17 mouse cellular contexts compared by ENCODE assay signal in the genomic region with DNA sequence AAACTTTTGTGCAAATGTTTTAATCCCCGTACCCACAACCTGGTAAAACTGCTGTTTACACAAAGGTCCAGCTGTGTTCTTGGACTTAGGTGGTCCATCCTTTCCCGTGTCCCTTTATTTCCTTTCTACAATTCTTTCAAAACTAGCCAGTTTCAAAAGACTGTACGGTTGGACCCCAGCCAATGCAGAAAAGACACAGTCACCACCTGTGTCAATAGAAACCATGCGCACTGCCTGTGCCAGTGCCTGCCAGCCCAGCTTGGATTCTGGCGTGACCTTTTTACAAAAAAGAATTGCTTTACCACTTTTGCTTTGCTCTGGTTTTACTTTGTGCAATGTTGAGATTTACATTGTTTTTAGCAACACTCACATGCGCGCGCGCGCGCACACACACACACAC. TPM values are rescaled to one million over a fixed set of nuclear protein-coding genes. Genes with fewer than 3 reads are reported as not detected.
A peak's percentile ranks its signal among the peaks of the same experiment; 100 is the strongest.
DNase-seq lines count a peak whose midpoint lies in the region; ATAC-seq and TF ChIP-seq lines count a peak whose summit lies in the region.
"Had no signal": no experiment of that assay in that cellular context is flagged by ENCODE, and none has a peak within 500 bp of the region (broad histone marks: within the 10 kb centered on the region; RNA-seq: fewer than 3 reads in every experiment).

No protein-coding gene starts in this region.

- no peak overlapping the region for H3K9ac ChIP-seq in lung, embryonic 14.5 days
- H3K9ac ChIP-seq: embryonic facial prominence, embryonic 13.5 days; forebrain, embryonic 12.5 days; heart, embryonic 13.5 days; limb, embryonic 13.5 days had no signal

- H3K9me3 ChIP-seq in lung, embryonic 14.5 days (ENCODE audit: low read depth, low read length): no peaks in the 10 kb centered on the region
- H3K9me3 ChIP-seq: embryonic facial prominence, embryonic 13.5 days; forebrain, embryonic 12.5 days; heart, embryonic 13.5 days; limb, embryonic 13.5 days had no signal

- no peak for TF ChIP-seq POLR2A in lung, adult 2 months (IDR thresholded peaks at IDR 0.05; ENCODE audit: borderline replicate concordance, extremely low read depth, low read depth, low read length)

- no peaks in the 10 kb centered on the region for H3K4me1 ChIP-seq in lung, embryonic 14.5 days (ENCODE audit: insufficient read depth)
- no peaks in the 10 kb centered on the region for H3K4me1 ChIP-seq in lung, adult 2 months (ENCODE audit: control insufficient read depth, insufficient read depth, low read length)
- H3K4me1 ChIP-seq: forebrain, embryonic 12.5 days; heart, embryonic 13.5 days; limb, embryonic 13.5 days had no signal

- 72% methylated on average over 11 of the region's 11 CpGs for WGBS in lung, embryonic 14.5 days
- WGBS in lung, adult 2 months: 73% methylated on average over 11 of the region's 11 CpGs

- 0 out of 2 replicates have a peak overlapping the region, but pooled peaks have one; percentile 12 for H3K27ac ChIP-seq in lung, embryonic 14.5 days (ENCODE audit: low read depth)
- H3K27ac ChIP-seq: embryonic facial prominence, embryonic 13.5 days; forebrain, embryonic 12.5 days; heart, embryonic 13.5 days; limb, embryonic 13.5 days; macrophage had no signal

- H3K27me3 ChIP-seq in lung, embryonic 14.5 days (ENCODE audit: insufficient read depth, low read length): no peaks in the 10 kb centered on the region
- H3K27me3 ChIP-seq: embryonic facial prominence, embryonic 13.5 days; forebrain, embryonic 12.5 days; heart, embryonic 13.5 days; limb, embryonic 13.5 days had no signal

- peak; percentile 55 for DNase-seq in heart, adult 11 months
- no peak for DNase-seq in heart, adult 18-20 months
- peak; percentile 70 for DNase-seq in lung, embryonic 14.5 days
- no peak for DNase-seq in lung, adult 2 months
- DNase-seq in cerebellum, adult 8-10 months: peak; percentile 7
- peak; percentile 39 to 47 for DNase-seq in cerebellum, postnatal 36 days
- no peak for DNase-seq in layer of hippocampus, adult 8-10 months (ENCODE audit: low spot score in 2 of 2)
- DNase-seq: gastrocnemius, postnatal 10 days; thymus, postnatal 14 days had no signal

- no peak overlapping the region for H3K4me3 ChIP-seq in lung, embryonic 14.5 days (ENCODE audit: low read depth, low read length)
- H3K4me3 ChIP-seq in lung, adult 2 months (replicated peaks; ENCODE audit: extremely low read depth, low read depth, low read length): no peak overlapping the region
- H3K4me3 ChIP-seq: embryonic facial prominence, embryonic 13.5 days; forebrain, embryonic 12.5 days; heart, embryonic 13.5 days; limb, embryonic 13.5 days had no signal

- H3K4me2 ChIP-seq in lung, embryonic 14.5 days: no peak overlapping the region
- H3K4me2 ChIP-seq: embryonic facial prominence, embryonic 13.5 days; forebrain, embryonic 12.5 days; heart, embryonic 13.5 days; limb, embryonic 13.5 days had no signal

- TF ChIP-seq CTCF in lung, embryonic 14.5 days (IDR thresholded peaks at IDR 0.05; ENCODE audit: low read depth): no peak
- no peak for TF ChIP-seq CTCF in lung, adult 2 months (IDR thresholded peaks at IDR 0.05; ENCODE audit: insufficient read depth, low read length)

- no peaks in the 10 kb centered on the region for H3K36me3 ChIP-seq in lung, embryonic 14.5 days (ENCODE audit: insufficient read depth)
- H3K36me3 ChIP-seq: embryonic facial prominence, embryonic 13.5 days; forebrain, embryonic 12.5 days; heart, embryonic 13.5 days; limb, embryonic 13.5 days had no signal

- ATAC-seq in lung, embryonic 14.5 days (ENCODE audit: insufficient read depth): peak; percentile 80
- ATAC-seq: activated CD4-positive, CD25-positive, alpha-beta regulatory T cell, adult 4 months; CD4-positive, CD25-positive, alpha-beta regulatory T cell, adult 4 months had no signal

RNA-seq across cellular contexts. Expression of gene ccdc198, which starts 18.3 kb away (rescaled TPM):
- not detected for total RNA-seq in heart, adult 18-20 months (2021)
- 12.3 and 14.3 TPM in 2 replicates for polyA plus RNA-seq in lung, embryonic 14.5 days (2014; fragmentation: Nextera tagmentation; extraction: Ambion mirVana)
- not detected in 2 replicates for polyA plus RNA-seq in lung, adult 2 months (2012; rRNA removed)
- total RNA-seq in layer of hippocampus, adult 8-10 months (2022): not detected
- total RNA-seq: gastrocnemius, postnatal 10 days; layer of hippocampus, postnatal 14 days had no signal
- polyA plus RNA-seq: activated CD4-positive, CD25-positive, alpha-beta regulatory T cell, adult 4 months; macrophage had no signal

RNA-seq across cellular contexts. Expression of gene Naa30, which starts 55.0 kb away (rescaled TPM):
- 10 to 100 TPM; 18.3 to 22.9 TPM for total RNA-seq in heart, adult 18-20 months (2021)
- 12.5 and 16.7 TPM in 2 replicates for polyA plus RNA-seq in lung, embryonic 14.5 days (2014; fragmentation: Nextera tagmentation; extraction: Ambion mirVana)
- 5.0 and 7.5 TPM in 2 replicates for polyA plus RNA-seq in lung, adult 2 months (2012; rRNA removed)
- 10 to 100 TPM; 33.6 to 38.5 (median 35.7) TPM for total RNA-seq in layer of hippocampus, adult 8-10 months (2022)

Comparison
In these comparisons a context has a peak if more than half of its experiments do, and no peak if none do; other contexts are left out.
1. DNase-seq: peak in heart, adult 11 months (single experiment), lung, embryonic 14.5 days (single experiment), cerebellum, adult 8-10 months (single experiment) and cerebellum, postnatal 36 days (2 of 2); none in heart, adult 18-20 months (0 of 2), lung, adult 2 months (single experiment) and layer of hippocampus, adult 8-10 months (0 of 2).